Mouse (Mus musculus) neural tube, embryonic 11.5 days (tissue): ENCODE results near the gene D330020A13Rik. TPM values are rescaled to one million over a fixed set of nuclear protein-coding genes. Genes with fewer than 3 reads are reported as not detected.

ENCODE experiments used
- polyA plus RNA-seq: library from polyadenylated mRNA; unstranded; fragments of >200 nt; fragmentation: Nextera tagmentation; extraction: Ambion mirVana; gene quantifications from 2 replicates; pipeline ENCODE4 v1.2.1, GENCODE M21; 2014

The D330020A13Rik gene
- polyA plus RNA-seq, 1 experiment from 2014 or later, result not detected

Other genes starting within 250 kb of the D330020A13Rik start
- gene Ninj2, start 201.0 kb upstream of the D330020A13Rik start, polyA plus RNA-seq, result not detected in 2 replicates
- 0.07 and 0.15 TPM in 2 replicates for gene B4galnt3, start 195 bp downstream of the D330020A13Rik start, polyA plus RNA-seq
- 57.3 and 61.6 TPM in 2 replicates for gene Kdm5a, start 69.8 kb downstream of the D330020A13Rik start, polyA plus RNA-seq
- 22.5 and 26.0 TPM in 2 replicates for gene Ccdc77, start 70.0 kb downstream of the D330020A13Rik start, polyA plus RNA-seq
- 1.8 and 2.2 TPM in 2 replicates for gene Il17ra, start 168.9 kb downstream of the D330020A13Rik start, polyA plus RNA-seq
- gene Tmem121b, start 199.4 kb downstream of the D330020A13Rik start, polyA plus RNA-seq, result 0.85 and 0.92 TPM in 2 replicates
- 15.7 and 16.8 TPM in 2 replicates for gene Hdhd5, start 237.0 kb downstream of the D330020A13Rik start, polyA plus RNA-seq